Mouse (Mus musculus) lung, adult 2 months (tissue): ENCODE measurements around the gene Utrn.

Experiments used
- CTCF ChIP-seq: fragments of 200-500 bp; IDR thresholded peaks from 2 replicates; pipeline ENCODE4 v1.5.1; 2011; ENCODE audit warnings: mild to moderate bottlenecking, low read length, control low read depth; ENCODE audit not compliant: insufficient read depth
- POLR2A ChIP-seq: fragments of 200-500 bp; IDR thresholded peaks from 2 replicates; pipeline ENCODE4 v1.6.1; 2011; ENCODE audit warnings: low read depth, mild to moderate bottlenecking, control low read depth, low read length, borderline replicate concordance; ENCODE audit errors: extremely low read depth

DNA sequence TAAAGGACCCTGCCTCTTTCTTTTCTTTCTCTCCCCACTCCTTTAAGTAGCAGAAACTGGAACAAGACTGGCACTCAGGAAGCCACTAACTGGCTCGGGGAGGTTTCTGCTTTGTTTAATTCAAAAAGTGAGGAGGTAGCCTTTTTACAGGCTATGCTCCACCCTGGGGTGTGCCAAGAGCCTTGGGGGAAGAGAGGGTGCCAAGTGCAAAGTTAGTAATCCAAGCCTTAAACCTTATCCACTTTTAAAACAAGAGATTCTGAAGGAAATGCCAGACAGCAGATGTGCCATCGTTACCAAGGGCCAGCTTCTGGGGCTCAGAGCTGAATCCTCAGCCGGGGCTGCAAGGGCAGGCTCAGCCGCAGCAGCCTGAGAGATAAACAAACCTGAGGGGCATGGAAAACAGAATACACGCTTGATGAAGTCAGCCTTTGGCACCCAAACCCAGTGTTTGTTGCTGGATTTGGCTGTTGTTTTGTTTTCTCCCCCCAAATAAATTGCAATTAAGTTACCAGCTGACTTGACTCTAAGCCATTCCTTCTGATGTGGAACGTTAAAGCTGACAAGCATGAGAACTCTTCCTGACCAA, 322.0 kb downstream of the Utrn start:
- TF ChIP-seq POLR2A (no peak), CTCF (no peak)
